Mouse (Mus musculus) intestine, embryonic 16.5 days (tissue): ENCODE measurements around the gene B4galnt3. TPM values are rescaled to one million over a fixed set of nuclear protein-coding genes. Genes with fewer than 3 reads are reported as not detected.
A peak's percentile ranks its signal among the peaks of the same experiment; 100 is the strongest.

Source experiments
- ATAC-seq: fragments of 200-750 bp; cut with Nextera tagmentation; 2 replicates; pipeline ENCODE4 v1.8.0; 2017; ENCODE audit warnings: moderate TSS enrichment, moderate library complexity
- H3K27ac ChIP-seq: fragments of 300-500 bp; sonication (generic); 2 replicates; pipeline ENCODE4 v1.5.1; 2014; ENCODE audit warnings: mild to moderate bottlenecking, low read length
- H3K27me3 ChIP-seq: fragments of 300-500 bp; sonication (generic); replicated peaks from 2 replicates; pipeline ENCODE4 v1.6.1; 2014; ENCODE audit warnings: low read length, control low read depth, mixed read lengths; ENCODE audit not compliant: control insufficient read depth, insufficient read depth
- H3K36me3 ChIP-seq: fragments of 300-500 bp; sonication (generic); 2 replicates; pipeline ENCODE4 v1.6.1; 2014; ENCODE audit warnings: low read length, control low read depth; ENCODE audit not compliant: control insufficient read depth, insufficient read depth
- H3K4me1 ChIP-seq: fragments of 300-500 bp; sonication (generic); 2 replicates; pipeline ENCODE4 v1.6.1; 2014; ENCODE audit warnings: low read length, control low read depth, mixed read lengths; ENCODE audit not compliant: control insufficient read depth, insufficient read depth
- H3K4me2 ChIP-seq: fragments of 300-500 bp; sonication (generic); 2 replicates; pipeline ENCODE4 v1.6.1; 2014; ENCODE audit warnings: low read depth, low read length, control low read depth
- H3K4me3 ChIP-seq: fragments of 300-500 bp; sonication (generic); 2 replicates; pipeline ENCODE4 v1.5.1; 2014; ENCODE audit warnings: mild to moderate bottlenecking, low read length
- H3K9ac ChIP-seq: fragments of 300-500 bp; sonication (generic); 2 replicates; pipeline ENCODE4 v1.6.1; 2014; ENCODE audit warnings: low read depth, low read length
- H3K9me3 ChIP-seq: fragments of 300-500 bp; sonication (generic); 2 replicates; pipeline ENCODE4 v1.6.1; 2016; ENCODE audit warnings: low read length, control low read depth; ENCODE audit not compliant: control insufficient read depth
- WGBS: fragments of 180-500 bp; shearing (Covaris S2); extraction: QIAGEN DNeasy Blood & Tissue Kit; methylation state at CpG from one replicate; pipeline ENCODE4 v1.1.7; 2014; 5-methylcytosine and 5-hydroxymethylcytosine counted together
- polyA plus RNA-seq: library from polyadenylated mRNA; unstranded; fragments of >200 nt; fragmentation: Nextera tagmentation; extraction: Ambion mirVana; gene quantifications from 2 replicates; pipeline ENCODE4 v1.2.1, GENCODE M21; 2015

Gene B4galnt3
- polyA plus RNA-seq, 1 experiment from 2014 or later = 1.1 TPM

GRCm38 (mm10) chr6:120287279-120287678 is 7.1 kb downstream of the B4galnt3 start:
- H3K9me3 ChIP-seq = no peaks in the 10 kb centered on the region

GRCm38 (mm10) chr6:120276874-120277449 is 17.4 kb downstream of the B4galnt3 start:
- H3K27me3 ChIP-seq = no peaks in the 10 kb centered on the region
- H3K4me1 ChIP-seq = no peaks in the 10 kb centered on the region
- H3K36me3 ChIP-seq = no peaks in the 10 kb centered on the region
- no peak overlapping the region for H3K27ac ChIP-seq
- ATAC-seq = peak; percentile 66
- no peak overlapping the region for H3K4me3 ChIP-seq
- WGBS = 71% methylated on average over 7 of the region's 7 CpGs
- no peak overlapping the region for H3K9ac ChIP-seq
- H3K9me3 ChIP-seq = no peaks in the 10 kb centered on the region
- H3K4me2 ChIP-seq = no peak overlapping the region

More at GRCm38 (mm10) chr6:120287279-120287678, 7.1 kb downstream of the B4galnt3 start:
- H3K4me2 ChIP-seq = no peak overlapping the region
- H3K27ac ChIP-seq = no peak overlapping the region
- no peak overlapping the region for H3K4me3 ChIP-seq
- ATAC-seq = no peak
- H3K27me3 ChIP-seq = no peaks in the 10 kb centered on the region
- no peaks in the 10 kb centered on the region; the same call in 1 of the 2 replicates for H3K4me1 ChIP-seq
- 88% methylated on average over 9 of the region's 9 CpGs for WGBS
- no peak overlapping the region for H3K9ac ChIP-seq
- H3K36me3 ChIP-seq = no peaks in the 10 kb centered on the region

DNA sequence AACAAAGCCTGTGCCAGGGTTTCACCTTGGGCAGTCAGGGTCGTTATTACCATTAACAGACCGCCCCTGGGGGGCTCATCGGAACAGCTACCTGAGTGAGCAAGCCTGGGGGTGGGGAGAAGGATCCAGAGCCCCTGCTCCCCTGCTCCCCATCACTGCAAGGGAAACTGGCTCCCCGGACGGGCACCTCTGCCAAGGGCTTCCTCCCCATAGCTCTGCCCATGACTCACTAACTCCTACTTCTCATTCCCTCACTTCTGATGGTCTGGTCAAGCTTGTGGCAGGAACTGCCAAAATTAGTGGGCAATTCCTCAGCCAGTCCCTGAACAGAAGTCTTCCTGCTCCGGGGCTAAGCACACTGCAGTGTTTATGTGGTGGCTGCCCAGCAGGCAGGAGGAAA is 19.1 kb downstream of the B4galnt3 start:
- H3K4me1 ChIP-seq = no peaks in the 10 kb centered on the region
- H3K4me2 ChIP-seq = no peak overlapping the region
- peak; percentile 27; the same call in 1 of the 2 replicates for ATAC-seq
- no peak overlapping the region for H3K9ac ChIP-seq
- H3K36me3 ChIP-seq = no peaks in the 10 kb centered on the region
- 50% methylated on average over 6 of the region's 6 CpGs for WGBS
- no peak overlapping the region for H3K27ac ChIP-seq
- H3K9me3 ChIP-seq = no peaks in the 10 kb centered on the region
- H3K27me3 ChIP-seq = no peaks in the 10 kb centered on the region
- no peak overlapping the region for H3K4me3 ChIP-seq

DNA sequence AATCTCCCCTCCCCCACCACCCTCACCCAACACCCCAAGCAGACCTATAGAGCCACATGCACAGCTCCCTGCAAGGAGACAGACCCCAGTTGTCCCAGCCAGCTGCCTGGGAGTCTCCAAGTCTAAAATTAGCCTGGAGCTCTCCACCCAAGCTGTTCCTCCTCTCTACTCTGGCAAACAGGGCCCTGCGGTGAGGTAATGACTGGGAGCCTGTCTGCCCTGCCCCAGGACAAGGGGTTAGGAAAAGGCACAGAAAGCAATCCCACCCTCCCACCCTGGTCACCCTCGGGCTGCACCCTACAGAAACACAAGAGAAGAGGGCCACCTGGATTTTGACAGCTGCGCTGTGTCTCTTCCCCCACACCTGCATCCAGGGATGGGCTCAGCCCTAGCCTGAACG is 19.5 kb downstream of the B4galnt3 start:
- Histone ChIP-seq H3K9ac (no peak overlapping the region), H3K9me3 (no peaks in the 10 kb centered on the region), H3K27me3 (no peaks in the 10 kb centered on the region), H3K36me3 (no peaks in the 10 kb centered on the region), H3K4me2 (no peak overlapping the region), H3K4me1 (no peaks in the 10 kb centered on the region), H3K27ac (no peak overlapping the region), H3K4me3 (no peak overlapping the region)
- peak; percentile 41; the same call in 1 of the 2 replicates for ATAC-seq
- 55% methylated on average over 4 of the region's 4 CpGs for WGBS

DNA sequence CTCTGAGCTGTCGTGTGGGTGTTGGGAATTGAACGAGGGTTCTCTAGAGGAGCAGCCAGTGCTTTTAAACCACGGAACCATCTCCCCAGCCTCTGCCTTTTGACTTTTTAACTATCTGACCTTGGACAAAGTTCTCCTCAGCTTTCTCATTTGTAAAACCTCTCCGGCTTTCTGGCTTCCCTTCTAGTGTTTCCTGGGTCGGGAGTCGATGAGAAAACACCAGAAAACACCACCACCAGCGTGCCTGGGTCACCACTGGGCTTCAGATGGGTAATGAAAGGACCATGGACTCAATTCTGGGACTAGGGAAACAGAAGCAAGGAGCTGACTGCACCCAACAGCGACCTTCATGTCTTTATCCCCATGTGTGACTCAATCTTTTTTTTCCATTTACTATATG is 20.2 kb downstream of the B4galnt3 start:
- Histone ChIP-seq H3K36me3 (no peaks in the 10 kb centered on the region), H3K27ac (no peak overlapping the region), H3K4me3 (no peak overlapping the region), H3K9ac (no peak overlapping the region), H3K27me3 (no peaks in the 10 kb centered on the region), H3K9me3 (no peaks in the 10 kb centered on the region), H3K4me1 (no peaks in the 10 kb centered on the region), H3K4me2 (no peak overlapping the region)
- no peak for ATAC-seq
- 76% methylated on average over 8 of the region's 8 CpGs for WGBS

GRCm38 (mm10) chr6:120264151-120264550 is 30.2 kb downstream of the B4galnt3 start:
- H3K4me1 ChIP-seq = peaks cover 14% of the 10 kb centered on the region
- no peak overlapping the region for H3K27ac ChIP-seq
- WGBS = 20% methylated on average over 6 of the region's 6 CpGs
- peak; percentile 89 for ATAC-seq
- no peaks in the 10 kb centered on the region for H3K27me3 ChIP-seq
- no peaks in the 10 kb centered on the region for H3K36me3 ChIP-seq
- no peak overlapping the region for H3K4me3 ChIP-seq
- no peak overlapping the region for H3K4me2 ChIP-seq
- no peaks in the 10 kb centered on the region for H3K9me3 ChIP-seq
- no peak overlapping the region for H3K9ac ChIP-seq

DNA sequence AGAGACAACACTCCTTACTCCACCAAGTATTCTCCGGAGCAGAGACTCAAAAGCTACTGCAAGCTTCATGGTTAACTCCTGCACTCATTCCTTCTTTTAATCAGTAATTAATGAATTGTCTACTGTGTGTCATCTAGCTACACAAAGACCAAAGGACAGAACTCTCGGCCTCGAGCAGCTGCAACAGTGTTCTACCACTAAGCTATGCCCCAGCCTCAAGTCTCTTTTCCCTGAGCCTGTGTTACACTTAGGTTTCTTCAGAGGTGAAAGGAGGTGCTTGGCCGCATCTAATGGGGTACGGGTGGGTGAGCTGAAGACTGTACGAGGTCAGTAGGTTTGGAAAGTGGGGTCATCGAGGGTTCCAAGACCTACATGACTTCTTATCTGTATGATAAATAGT is 30.8 kb downstream of the B4galnt3 start:
- Histone ChIP-seq H3K9me3 (no peaks in the 10 kb centered on the region), H3K9ac (no peak overlapping the region), H3K4me1 (peaks cover 14% of the 10 kb centered on the region), H3K36me3 (no peaks in the 10 kb centered on the region), H3K27me3 (no peaks in the 10 kb centered on the region), H3K4me3 (no peak overlapping the region), H3K4me2 (no peak overlapping the region), H3K27ac (no peak overlapping the region)
- ATAC-seq = no peak
- WGBS = 71% methylated on average over 7 of the region's 7 CpGs

DNA sequence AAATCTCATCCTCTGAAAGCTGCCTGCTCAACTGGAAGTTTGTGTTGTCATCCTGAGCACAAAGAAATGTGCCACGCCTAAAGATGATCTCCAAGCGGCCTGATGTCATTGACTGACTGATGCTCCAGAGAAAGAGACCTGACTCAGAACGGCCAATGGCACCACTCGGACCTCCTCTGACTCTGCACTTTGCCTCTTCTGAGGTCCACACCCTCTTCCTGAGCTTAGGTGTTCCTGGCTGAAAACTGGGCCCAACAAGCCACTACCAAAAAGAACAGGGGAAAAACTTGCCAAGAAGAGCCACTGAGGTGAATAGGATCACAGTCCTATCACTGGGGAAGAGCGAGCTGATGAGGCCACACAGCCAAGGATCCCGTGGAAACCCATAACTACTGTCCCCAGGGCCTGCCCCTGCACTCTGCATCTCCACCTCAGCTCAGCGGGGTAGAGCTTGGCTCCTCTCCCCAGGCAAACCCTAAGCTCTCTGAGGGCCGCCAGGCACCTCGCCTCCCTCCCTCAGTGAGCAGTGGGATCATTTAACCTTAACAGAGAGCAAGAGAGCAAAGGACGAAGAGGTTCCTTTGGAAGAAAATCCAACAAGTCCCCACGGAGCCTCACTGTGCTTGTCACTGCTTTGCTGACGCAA is 31.4 kb downstream of the B4galnt3 start:
- Histone ChIP-seq H3K27me3 (no peaks in the 10 kb centered on the region), H3K4me2 (no peak overlapping the region), H3K9me3 (no peaks in the 10 kb centered on the region), H3K4me3 (no peak overlapping the region), H3K9ac (no peak overlapping the region), H3K27ac (no peak overlapping the region), H3K4me1 (peaks cover 14% of the 10 kb centered on the region), H3K36me3 (no peaks in the 10 kb centered on the region)
- no peak; the same call in 1 of the 2 replicates for ATAC-seq
- WGBS = 62% methylated on average over 12 of the region's 12 CpGs

GRCm38 (mm10) chr6:120259481-120259880 is 34.9 kb downstream of the B4galnt3 start:
- WGBS = 53% methylated on average over 9 of the region's 9 CpGs
- Histone ChIP-seq H3K4me2 (no peak overlapping the region), H3K27me3 (no peaks in the 10 kb centered on the region), H3K9me3 (no peaks in the 10 kb centered on the region), H3K9ac (no peak overlapping the region), H3K36me3 (no peaks in the 10 kb centered on the region), H3K4me3 (no peak overlapping the region), H3K27ac (no peak overlapping the region), H3K4me1 (peaks cover 23% of the 10 kb centered on the region)
- no peak for ATAC-seq
